Mouse (Mus musculus) T-helper 17 cell (primary cell): ENCODE measurements around the gene Nr2e1.

Experiments
- in situ Hi-C, 2 experiments: fragments of 300-600 bp; cut with MboI, MseI; formaldehyde crosslinking; loops; 1 replicate in 1 of 2; 2 replicates in 1 of 2; pipeline ENCODE4 v1.15.1; 2025; ENCODE audit warnings: high pct_unique_total_duplicates in 2 of 2

Nr2e1 gene

GRCm38 (mm10) chr10:42583157-42583872 lies at the start of gene Nr2e1, which contains the start of gene Ostm1:
Gene Nr2e1 (minus strand): TSS chr10:42583632.
Gene Ostm1 (plus strand): TSS chr10:42583822.
- in situ Hi-C loops = no loop called here

GRCm38 (mm10) chr10:42632453-42633360 lies 49.3 kb upstream of the Nr2e1 start:
- in situ Hi-C loops = loop anchor here in 1 of 2 experiments (5.0 kb wide), 1 partner anchor 60 kb away; no protein-coding TSS in a partner anchor

- in situ Hi-C loops = loop anchor here in 1 of 2 experiments (5.0 kb wide), 1 partner anchor 60 kb away; no protein-coding TSS in a partner anchor
Observed at GRCm38 (mm10) chr10:42631754-42632452, 48.5 kb upstream of the Nr2e1 start.

GRCm38 (mm10) chr10:42630596-42631355 lies 47.3 kb upstream of the Nr2e1 start:
- in situ Hi-C loops = loop anchor here in 1 of 2 experiments (5.0 kb wide), 1 partner anchor 58 kb away; no protein-coding TSS in a partner anchor

GRCm38 (mm10) chr10:42625907-42626306 lies 42.5 kb upstream of the Nr2e1 start:
- in situ Hi-C loops = no loop called here

GRCm38 (mm10) chr10:42618291-42618690 lies 34.9 kb upstream of the Nr2e1 start:
- in situ Hi-C loops = loop anchor here in 1 of 2 experiments (10.0 kb wide), 1 partner anchor 313 kb away; no protein-coding TSS in a partner anchor

GRCm38 (mm10) chr10:42614766-42615165 lies 31.3 kb upstream of the Nr2e1 start:
- in situ Hi-C loops = loop anchor here in 1 of 2 experiments (10.0 kb wide), 1 partner anchor 310 kb away; no protein-coding TSS in a partner anchor

- in situ Hi-C loops = loop anchor here in 1 of 2 experiments (10.0 kb wide), 1 partner anchor 309 kb away; no protein-coding TSS in a partner anchor
Observed at GRCm38 (mm10) chr10:42613639-42614381, 30.4 kb upstream of the Nr2e1 start.

GRCm38 (mm10) chr10:42613075-42613474 lies 29.6 kb upstream of the Nr2e1 start:
- in situ Hi-C loops = loop anchor here in 1 of 2 experiments (10.0 kb wide), 1 partner anchor 308 kb away; no protein-coding TSS in a partner anchor

- in situ Hi-C loops = no loop called here
Observed at GRCm38 (mm10) chr10:42606757-42607156, 23.3 kb upstream of the Nr2e1 start.

- in situ Hi-C loops = no loop called here
Observed at GRCm38 (mm10) chr10:42604874-42605273, 21.4 kb upstream of the Nr2e1 start.

- in situ Hi-C loops = no loop called here
Observed at GRCm38 (mm10) chr10:42601556-42601955, 18.1 kb upstream of the Nr2e1 start.

GRCm38 (mm10) chr10:42598615-42599014 lies 15.2 kb upstream of the Nr2e1 start:
- in situ Hi-C loops = loop anchor here in 1 of 2 experiments (10.0 kb wide), 1 partner anchor 284 kb away; no protein-coding TSS in a partner anchor

- in situ Hi-C loops = loop anchor here in 1 of 2 experiments (10.0 kb wide), 1 partner anchor 278 kb away; no protein-coding TSS in a partner anchor
Observed at GRCm38 (mm10) chr10:42593201-42593600, 9.8 kb upstream of the Nr2e1 start.

- in situ Hi-C loops = loop anchor here in 1 of 2 experiments (10.0 kb wide), 1 partner anchor 277 kb away; no protein-coding TSS in a partner anchor
Observed at GRCm38 (mm10) chr10:42591993-42592686, 8.7 kb upstream of the Nr2e1 start.

- in situ Hi-C loops = loop anchor here in 1 of 2 experiments (10.0 kb wide), 1 partner anchor 277 kb away; no protein-coding TSS in a partner anchor
Observed at GRCm38 (mm10) chr10:42591185-42591992, 8.0 kb upstream of the Nr2e1 start.
